Mouse (Mus musculus): Measurements from ENCODE around the gene BC049762. TPM values are rescaled to one million over a fixed set of nuclear protein-coding genes. Genes with fewer than 3 reads are reported as not detected.
A peak's percentile ranks its signal among the peaks of the same experiment; 100 is the strongest.

The BC049762 gene
- total RNA-seq, 4 experiments from 2014 or later = 0.49 to 0.66 (median 0.54) TPM; not detected in 1

GRCm38 (mm10) chr11:51214021-51214420 is 48.8 kb downstream of the BC049762 start:
- DNase-seq = no peak

GRCm38 (mm10) chr11:51211426-51211825 is 51.4 kb downstream of the BC049762 start:
- DNase-seq = no peak

DNA sequence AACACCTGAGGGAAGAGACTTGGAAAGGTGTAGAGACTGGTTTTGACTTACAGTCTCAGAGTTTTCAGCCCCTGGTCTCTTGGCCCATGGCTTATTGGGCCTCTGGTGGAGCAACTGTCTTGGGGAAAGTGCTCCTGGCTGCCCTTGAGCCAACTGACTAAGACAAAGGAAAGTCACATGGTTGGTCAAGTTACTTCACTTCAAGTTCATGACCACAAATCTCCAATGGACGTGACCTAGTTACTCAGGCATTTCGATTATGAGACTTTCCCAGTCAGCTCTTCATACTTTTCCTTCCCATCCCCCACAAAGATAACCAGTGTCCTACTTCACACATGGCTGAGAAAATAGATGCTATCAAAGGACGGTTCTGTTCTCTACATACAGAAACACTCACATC is 55.1 kb downstream of the BC049762 start:
- DNase-seq = peak; percentile 29

Other genes with a start within 250 kb of the BC049762 start
- under 1 TPM; 0.15 to 0.91 (median 0.39) TPM for gene Olfr54, start 248.8 kb downstream of the BC049762 start, total RNA-seq (2022)
- not detected for gene Olfr1375, start 214.9 kb downstream of the BC049762 start, total RNA-seq (2022)
- gene Zfp354a, start 203.8 kb downstream of the BC049762 start, total RNA-seq (2022) = 10 to 100 TPM in 2 of 4 experiments, 1 to 10 TPM in 2; 5.7 to 12.4 (median 9.7) TPM
- not detected for gene Gm12569, start 42.6 kb downstream of the BC049762 start, total RNA-seq (2022)
- gene Clk4, start 1.3 kb downstream of the BC049762 start, total RNA-seq (2022) = 100 to 1,000 TPM in 2 of 4 experiments, 10 to 100 TPM in 2; 68.4 to 151 (median 112) TPM
- gene Col23a1, start 26.9 kb upstream of the BC049762 start, total RNA-seq (2022) = 10 to 100 TPM in 2 of 4 experiments, 1 to 10 TPM in 2; 2.3 to 14.3 (median 6.9) TPM

All from adrenal gland, adult 8-10 months (tissue).